Mouse (Mus musculus) cerebellum, adult 9-11 months (tissue): Measurements from ENCODE around the gene Zfp207.
A peak's percentile ranks its signal among the peaks of the same experiment; 100 is the strongest.
"Not testable (repeated sequence)": the region's sequence is repeated elsewhere in the genome, so short reads cannot be mapped to it uniquely, and the experiment has no call there.

Experiments used
- DNase-seq: peaks from one replicate; pipeline ENCODE4 v3.0.0; 2022

Zfp207 gene

DNA sequence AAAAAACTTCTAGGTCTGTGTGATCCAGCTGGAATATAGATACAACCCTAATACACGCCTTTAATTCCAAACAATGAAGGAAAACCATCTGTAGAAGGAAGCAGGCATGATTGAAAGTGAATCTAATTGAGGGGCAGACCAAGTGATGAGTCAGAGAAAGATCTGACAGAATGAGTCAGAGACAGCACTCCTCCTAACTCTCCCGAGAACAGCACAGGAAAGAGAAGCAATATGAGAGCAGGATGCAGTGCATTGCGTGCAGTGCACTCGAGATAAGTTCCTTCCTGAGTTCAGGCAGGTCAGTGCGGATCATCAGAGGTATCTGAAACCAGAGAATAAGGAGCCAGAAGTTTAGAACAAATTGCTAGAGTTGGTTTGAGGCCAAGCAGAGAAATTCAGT lies 34.0 kb downstream of the Zfp207 start:
- no peak for DNase-seq

DNA sequence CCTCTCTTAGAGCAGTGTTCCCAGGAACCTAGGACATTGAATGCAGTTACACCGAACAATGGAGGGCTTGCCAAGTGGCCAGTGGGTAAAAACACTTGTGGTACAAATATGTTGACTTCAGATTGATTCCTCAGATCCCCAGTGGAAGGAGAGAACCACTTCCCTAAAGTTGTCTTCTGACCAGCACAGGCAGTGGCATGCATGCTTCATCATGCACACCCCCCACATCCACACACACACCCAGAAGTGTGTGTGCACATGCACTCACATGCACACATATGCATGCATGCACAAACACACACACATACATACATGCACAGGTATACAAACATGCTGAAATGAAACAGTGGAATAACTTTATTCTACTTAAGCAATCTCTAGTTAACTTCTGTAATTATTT lies 36.7 kb downstream of the Zfp207 start:
- no peak for DNase-seq

DNA sequence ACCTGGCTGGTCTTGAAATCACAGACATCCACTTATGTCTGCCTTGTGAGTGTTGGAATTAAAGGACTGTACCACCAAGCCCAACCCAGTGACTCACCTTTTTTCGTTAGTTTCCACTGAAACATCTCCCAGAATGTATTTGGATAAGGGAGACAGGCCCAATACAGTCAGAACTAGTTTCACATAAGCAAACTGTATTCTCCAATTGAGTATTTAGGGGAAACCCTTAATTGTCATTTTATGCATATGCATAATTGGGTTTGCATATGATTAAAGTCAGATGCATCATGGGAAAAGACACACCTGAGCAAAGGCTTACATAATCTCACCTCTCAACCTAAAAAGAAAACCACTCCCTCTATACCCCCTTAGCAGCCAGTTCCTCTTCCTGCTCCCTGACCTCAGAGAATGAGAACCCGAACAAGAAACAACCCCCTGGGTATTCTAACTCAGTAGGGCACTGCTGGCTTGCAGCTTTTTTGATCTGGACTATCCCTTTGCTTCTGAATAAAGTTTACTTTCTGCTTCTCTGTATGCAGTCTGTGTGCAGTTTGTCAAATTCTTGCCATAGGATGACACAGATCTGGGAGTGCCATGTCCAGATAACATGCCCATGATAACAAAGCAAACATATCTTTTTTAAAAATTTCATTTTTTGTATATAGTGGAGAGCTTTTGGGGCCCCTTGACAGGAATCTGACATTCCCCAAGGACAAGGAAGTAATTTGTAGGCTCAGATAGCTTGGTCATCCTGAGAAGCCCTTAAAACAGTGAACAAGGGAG lies 37.3 kb downstream of the Zfp207 start:
- no peak for DNase-seq

DNA sequence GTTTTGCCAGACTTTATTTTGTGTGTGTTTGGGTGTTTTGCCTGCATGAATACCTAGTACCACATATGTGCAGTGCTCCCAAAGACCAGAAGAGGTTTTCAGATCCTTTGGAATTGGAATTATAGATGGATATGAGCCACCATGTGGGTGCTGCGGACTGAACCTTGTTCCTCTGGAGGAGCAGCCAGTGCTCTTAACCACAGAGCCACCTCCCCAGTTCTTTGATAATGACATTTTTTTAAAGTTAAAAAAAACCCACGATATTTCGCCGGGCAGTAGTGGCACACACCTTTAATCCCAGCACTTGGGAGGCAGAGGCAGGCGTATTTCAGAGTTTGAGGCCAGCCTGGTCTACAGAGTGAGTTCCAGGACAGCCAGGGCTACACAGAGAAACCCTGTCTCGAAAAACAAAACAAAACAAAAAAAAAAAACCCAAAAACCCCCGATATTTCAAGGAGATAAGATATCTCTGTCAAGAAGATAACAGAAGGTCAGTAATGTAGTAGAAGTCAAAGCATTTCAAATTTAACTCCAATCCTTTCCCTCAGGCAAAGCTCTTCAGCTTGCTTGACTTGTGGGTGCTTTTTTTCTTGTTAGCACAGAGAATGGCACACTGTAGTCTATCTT lies 38.5 kb downstream of the Zfp207 start:
- DNase-seq = no peak

DNA sequence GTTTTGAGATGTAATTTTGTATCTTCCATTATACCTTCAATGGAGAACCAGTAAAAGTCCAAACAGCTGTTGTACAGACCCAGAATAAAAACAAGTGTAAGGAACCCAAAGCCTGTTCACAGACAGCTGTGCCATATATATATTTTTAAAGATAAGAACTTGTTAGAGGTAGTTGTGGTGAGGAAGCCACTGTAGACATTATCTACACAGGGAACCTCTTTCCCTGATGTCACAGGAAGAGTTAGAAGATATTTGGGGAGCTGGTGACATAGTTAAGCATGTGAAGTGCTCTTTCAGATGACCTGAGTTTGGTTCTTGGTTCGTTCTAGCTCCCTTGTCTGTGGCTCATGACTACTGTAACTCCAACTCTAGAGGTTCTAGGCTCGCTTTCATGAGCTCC lies 41.6 kb downstream of the Zfp207 start:
- no peak for DNase-seq

DNA sequence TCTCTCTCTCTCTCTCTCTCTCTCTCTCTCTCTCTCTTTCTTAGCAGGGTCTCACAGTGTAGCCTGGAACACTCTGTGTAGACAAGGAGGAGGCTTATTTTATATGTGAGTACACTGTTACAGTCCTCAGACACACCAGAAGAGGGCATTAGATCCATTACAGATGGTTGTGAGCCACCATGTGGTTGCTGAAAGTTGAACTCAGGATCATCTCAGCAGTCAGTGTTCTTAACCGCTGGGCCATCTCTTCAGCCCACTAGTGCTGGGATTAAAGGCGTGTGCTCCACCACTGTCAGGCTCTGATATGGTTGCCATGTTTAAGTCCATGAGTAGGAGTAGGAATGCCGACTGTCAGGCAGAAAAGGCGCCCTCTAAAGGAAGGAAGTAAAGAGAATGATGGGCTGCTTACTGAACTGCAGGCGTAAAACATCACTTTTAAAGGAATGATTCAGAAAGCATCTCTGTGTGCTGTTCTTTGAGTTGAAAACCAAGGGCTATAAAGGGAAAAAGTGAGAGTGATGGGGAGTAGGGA lies 42.2 kb downstream of the Zfp207 start:
- no peak for DNase-seq

DNA sequence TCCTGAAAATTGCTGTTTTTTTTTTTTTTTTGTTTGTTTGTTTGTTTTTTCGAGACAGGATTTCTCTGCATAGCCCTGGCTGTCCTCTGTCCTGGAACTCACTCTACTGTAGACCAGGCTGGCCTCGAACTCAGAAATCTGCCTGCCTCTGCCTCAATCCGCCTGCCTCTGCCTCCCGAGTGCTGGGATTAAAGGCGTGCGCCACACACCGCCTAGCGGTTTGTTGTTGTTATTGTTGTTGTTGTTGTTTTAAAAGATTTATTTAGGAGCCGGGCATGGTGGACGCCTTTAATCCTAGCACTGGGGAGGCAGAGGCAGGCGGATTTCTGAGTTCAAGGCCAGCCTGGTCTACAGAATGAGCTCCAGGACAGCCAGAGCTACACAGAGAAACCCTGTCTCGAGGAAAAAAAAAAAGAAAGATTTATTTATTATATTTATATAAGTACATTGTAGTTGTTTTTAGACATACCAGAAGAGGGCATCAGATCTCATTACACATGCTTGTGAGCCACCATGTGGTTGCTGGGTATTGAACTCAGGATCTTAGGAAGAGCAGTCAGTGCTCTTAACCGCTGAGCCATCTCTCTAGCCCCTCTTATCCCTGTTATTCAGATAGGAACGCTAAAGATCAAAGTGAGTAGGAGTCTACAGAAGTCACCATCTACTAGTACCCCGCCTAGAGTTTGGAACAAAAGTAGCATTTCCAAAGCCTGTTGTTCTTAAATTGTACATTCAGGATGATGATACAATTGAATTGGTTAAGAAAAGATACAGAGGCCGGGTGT lies 43.1 kb downstream of the Zfp207 start:
- DNase-seq = not testable (repeated sequence)

DNA sequence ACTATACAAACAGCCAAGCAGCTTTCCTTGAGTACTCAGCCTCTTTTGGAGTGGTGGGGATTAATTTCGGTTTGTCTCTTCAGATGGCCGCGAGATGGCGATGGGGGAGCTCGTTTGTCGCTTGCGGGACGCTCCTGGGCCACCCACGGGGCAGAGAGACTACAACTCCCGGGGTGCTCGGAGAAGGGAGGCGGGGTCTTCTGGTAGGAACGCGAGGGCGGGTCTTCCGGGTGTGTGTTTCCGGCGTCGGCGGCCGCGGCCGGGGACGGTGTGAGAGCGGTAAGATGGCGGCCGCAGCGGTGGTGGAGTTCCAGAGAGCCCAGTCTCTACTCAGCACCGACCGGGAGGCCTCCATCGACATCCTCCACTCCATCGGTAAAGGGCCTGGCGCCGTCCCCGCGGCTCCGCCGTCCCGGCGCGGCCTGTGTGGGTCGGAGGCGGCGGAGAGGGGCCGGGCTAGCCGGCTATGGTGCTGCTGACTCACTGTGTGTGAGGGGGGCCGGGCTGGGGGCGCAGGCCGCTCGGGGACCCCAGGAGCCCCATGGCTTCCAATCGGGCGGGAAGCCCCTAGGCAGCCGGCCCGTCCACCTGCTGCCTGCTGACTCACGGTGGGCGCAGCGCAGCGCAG lies 45.4 kb downstream of the Zfp207 start, which contains the start of gene Psmd11:
Gene Psmd11, plus strand, starts transcription at position 235 of the 628 bp plus-strand sequence.
- peak; percentile 97 for DNase-seq

DNA sequence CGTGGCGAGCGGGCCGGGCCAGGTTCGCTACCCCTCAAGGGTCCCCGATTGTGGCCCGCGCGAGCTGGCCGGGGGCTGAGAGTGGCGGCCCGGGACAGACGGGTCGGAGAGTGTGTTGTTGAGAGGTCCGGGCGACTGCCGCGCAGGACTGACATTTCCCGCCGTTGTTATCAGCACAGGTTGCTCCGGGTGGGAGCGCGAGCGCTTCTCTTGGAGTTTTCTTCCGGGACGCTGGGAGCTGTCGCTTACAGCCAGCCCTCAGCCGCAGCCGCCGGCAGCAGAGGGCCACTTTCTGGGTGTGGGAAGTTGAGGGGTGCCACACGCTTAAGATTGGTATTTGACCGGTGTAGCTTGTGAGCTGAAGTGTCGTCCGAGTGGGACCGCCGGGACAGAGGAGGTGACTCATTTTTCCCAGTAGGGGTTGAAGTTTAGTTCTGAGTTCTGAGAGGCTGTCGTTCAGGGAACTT lies 46.0 kb downstream of the Zfp207 start:
- DNase-seq = no peak

DNA sequence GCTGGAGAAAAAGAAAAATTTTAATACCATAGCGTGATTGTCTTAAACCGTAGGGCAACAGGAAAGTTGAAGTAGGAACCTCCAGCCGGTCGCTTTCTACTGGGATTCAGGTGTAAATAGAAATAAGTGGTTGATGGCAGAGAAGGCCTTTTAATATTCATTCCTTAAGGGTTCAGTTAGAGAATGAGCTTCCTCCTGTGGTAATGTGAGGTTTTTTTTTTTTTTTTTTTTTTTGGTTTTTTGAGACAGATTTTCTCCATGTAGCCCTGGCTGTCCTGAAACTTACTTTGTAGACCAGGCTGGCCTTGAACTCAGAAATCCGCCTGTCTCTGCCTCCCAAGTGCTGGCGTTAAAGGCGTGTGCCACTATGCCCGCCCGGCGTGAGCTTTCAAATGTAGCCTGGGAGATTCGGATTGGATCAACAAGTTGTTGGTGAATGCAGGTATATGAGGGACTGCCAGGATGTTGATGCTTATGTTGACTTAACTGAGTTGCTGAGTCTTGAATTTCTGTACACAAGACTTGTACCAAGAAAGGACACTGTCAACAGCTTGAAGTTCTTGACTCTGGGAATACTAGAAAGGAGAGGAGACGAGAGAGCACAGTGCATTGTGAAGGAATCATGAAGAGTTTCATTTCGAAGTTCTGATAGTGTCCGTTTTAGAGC lies 46.6 kb downstream of the Zfp207 start:
- peak; percentile 23 for DNase-seq

DNA sequence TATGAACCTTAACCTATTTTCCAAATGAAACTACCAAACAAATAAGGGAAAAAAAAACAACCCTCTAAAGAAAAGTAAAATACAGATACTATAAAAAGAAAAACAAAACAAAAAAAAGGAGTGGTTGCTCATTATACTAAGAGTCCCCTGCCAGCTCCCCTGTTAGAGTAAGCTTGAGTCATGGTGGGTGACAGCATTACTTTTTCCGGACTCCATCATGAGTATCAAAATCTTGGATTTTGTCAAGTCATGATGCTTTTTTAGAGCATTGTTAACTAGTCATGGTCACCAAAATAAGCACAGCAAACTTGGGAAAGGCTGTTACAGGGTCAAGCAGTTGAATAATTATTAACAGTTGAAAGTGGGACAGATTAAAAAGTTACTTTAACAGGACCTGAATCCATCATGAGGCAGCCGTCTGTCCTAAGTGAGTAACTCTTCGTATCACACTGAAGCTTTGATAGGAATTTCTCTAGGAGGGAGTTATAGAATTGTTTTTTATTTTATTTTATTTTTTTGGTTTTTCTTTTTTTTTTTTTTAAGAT lies 47.4 kb downstream of the Zfp207 start:
- DNase-seq = no peak

DNA sequence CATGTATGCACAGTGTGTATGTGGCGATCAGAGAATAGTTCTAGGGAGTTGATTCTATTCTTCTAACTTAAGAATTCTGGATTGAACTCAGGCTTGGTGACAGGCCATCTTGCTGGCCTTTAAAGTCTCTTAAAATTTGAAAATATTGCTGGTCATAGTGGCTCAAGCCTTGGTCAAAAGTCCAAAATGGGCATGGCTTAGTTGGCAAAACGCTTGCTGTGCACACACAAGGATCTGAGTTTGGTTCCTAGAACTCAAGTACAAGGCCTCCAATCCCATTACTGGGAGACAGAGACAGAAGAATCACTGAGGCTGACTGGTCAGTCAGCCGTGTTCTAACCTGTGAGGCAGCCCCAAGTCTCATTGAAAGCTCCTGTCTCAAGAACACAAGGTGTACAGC lies 63.8 kb downstream of the Zfp207 start:
- DNase-seq = no peak

DNA sequence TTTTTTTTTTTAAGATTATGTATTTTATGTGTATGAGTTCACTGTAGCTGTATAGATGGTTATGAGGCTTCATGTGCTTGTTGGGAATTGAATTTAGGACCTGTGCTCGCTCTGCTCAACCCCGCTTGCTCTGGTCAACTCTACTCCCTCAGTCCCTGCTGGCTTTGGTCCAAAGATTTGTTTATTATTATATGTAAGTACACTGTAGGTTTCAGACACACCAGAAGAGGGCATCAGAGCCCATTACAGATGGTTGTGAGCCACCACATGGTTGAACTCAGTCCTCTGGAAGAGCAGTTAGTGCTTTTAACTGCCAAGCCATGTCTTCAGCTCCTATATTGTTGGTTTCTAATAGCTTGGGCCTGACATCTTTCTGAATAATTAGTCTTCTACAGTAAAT lies 66.8 kb downstream of the Zfp207 start:
- no peak for DNase-seq

DNA sequence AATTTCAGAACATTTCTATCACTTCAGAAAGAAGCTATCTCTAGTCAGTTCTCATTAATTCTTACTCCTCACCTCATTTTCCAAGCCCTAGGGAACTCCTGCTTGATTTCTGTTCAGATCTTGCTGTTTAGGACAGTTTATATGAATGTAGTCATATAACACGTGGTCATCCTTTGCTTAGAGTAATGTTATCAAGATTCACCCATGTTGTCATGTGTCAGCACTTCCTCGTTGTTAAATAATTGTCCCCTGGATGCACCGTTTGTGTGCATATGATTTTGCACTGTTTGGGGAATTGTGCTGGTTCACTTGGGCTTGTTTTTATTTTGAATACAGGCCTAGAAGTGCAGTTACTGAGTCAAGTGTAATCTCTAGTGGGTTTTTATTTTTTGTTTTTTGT lies 69.2 kb downstream of the Zfp207 start:
- DNase-seq = no peak

DNA sequence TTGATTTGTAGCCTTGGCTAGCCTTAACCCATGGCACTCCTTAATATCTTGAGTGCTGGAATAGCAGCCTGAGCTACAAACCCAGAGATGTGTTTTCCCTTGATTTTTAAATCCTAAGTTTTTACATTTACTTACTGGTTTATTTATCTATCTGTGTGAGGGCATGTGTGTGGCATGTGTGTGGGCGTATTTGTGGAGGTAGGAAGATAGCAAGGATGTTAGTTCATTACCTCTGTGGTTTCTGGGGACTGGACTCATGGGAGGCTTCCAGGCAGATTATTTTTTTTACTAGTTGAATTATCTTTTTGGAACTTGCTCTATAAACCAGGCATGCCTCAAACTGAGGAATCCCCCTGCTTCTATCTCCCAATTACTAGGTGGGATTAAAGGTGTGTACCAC lies 70.1 kb downstream of the Zfp207 start:
- DNase-seq = no peak
